Mouse (Mus musculus) embryo, embryonic 11 days (tissue): Measurements from ENCODE around the gene AU041133.
"Not testable (repeated sequence)": the region's sequence is repeated elsewhere in the genome, so short reads cannot be mapped to it uniquely, and the experiment has no call there.

Source experiments
- DNase-seq: peaks from one replicate; pipeline ENCODE4 v3.0.0-alpha.2; 2015

Gene AU041133

GRCm38 (mm10) chr10:82127850-82128401, at the start of gene AU041133:
Gene AU041133, plus strand, starts transcription at chr10:82128013.
- DNase-seq = peak; percentile 92

GRCm38 (mm10) chr10:82082728-82083621, 44.8 kb upstream of the AU041133 start, which contains the start of gene BC024063:
Gene BC024063, plus strand, starts transcription at chr10:82083353.
- DNase-seq = peak; percentile 83

- not testable (repeated sequence) for DNase-seq
These were observed 44.2 kb upstream of the AU041133 start for GRCm38 (mm10) chr10:82083622-82083971.

GRCm38 (mm10) chr10:82117206-82117605, 10.6 kb upstream of the AU041133 start:
- no peak for DNase-seq

- DNase-seq = no peak
These were observed 17.5 kb downstream of the AU041133 start for GRCm38 (mm10) chr10:82145282-82145681.

GRCm38 (mm10) chr10:82147571-82147970, 19.8 kb downstream of the AU041133 start:
- no peak for DNase-seq

- DNase-seq = no peak
These were observed 40.0 kb downstream of the AU041133 start for GRCm38 (mm10) chr10:82167777-82168176.

- DNase-seq = no peak
These were observed 42.0 kb downstream of the AU041133 start for GRCm38 (mm10) chr10:82169776-82170175.

- peak; percentile 23 for DNase-seq
These were observed 43.0 kb downstream of the AU041133 start for GRCm38 (mm10) chr10:82170808-82171207.

- peak; percentile 93 for DNase-seq
These were observed 50.6 kb downstream of the AU041133 start for GRCm38 (mm10) chr10:82178257-82179064.
